Mouse (Mus musculus): ENCODE measurements at regions not wholly inside any gene's neighbourhood (a gene's known extent, or its start where the extent isn't known, plus 50 kb on each side); places are given as distances from the start of the nearest gene placed in this dataset.

DNA sequence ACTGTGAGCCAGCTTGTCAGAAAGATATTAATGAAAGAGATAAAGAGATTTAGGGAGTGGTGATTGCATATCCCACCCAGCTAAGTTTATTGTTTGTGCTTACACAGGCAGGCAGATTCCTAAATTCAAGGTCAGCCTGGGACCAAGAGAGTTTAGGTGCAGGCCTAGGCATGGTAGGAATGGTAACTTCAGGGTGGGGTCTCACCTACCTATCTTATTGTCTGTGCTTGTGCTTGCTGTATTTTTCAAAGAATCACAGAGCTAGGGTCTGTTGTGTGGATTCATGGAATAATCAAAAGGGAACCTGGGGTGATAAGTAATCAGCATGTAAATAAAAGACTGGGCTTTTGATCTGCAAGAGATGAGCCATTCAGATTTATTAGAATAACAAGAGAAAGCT lies 642.4 kb downstream of the Pkhd1 start:
- H3K27me3 ChIP-seq = peaks cover 5% of the 10 kb centered on the region; the same call in 1 of the 2 replicates
- no peaks in the 10 kb centered on the region for H3K9me3 ChIP-seq
- no peaks in the 10 kb centered on the region for H3K36me3 ChIP-seq
- no peak overlapping the region for H3K27ac ChIP-seq (replicated peaks)
- ATAC-seq (ENCODE audit: low read depth) = no peak
- H3K9ac ChIP-seq = no peak overlapping the region
- H3K4me2 ChIP-seq = no peak overlapping the region
- no peak overlapping the region for H3K4me3 ChIP-seq
- peaks cover 9% of the 10 kb centered on the region for H3K4me1 ChIP-seq (replicated peaks)

DNA sequence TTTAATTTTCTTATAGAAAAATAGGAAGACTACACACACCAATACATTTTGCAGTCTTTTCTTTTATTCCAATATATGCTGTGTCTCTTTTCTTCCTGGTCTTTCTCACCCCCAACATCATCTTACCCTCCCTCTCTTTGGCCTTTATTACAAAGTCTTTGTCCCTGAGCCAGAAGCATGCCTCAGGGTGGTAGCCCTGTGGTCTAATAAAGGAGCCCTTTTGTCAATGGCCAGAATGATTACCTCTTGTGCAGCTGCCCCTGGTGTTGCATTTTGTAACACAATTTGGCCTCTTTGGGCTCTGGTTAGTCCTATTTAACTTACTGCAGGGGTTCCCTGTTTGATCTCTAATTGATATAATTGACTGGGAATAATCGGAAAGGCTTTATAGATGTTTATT lies 636.7 kb downstream of the Pkhd1 start:
- Histone ChIP-seq H3K4me3 (no peak overlapping the region), H3K4me2 (no peak overlapping the region), H3K9me3 (no peaks in the 10 kb centered on the region), H3K9ac (no peak overlapping the region), H3K27ac (replicated peaks) (no peak overlapping the region), H3K36me3 (no peaks in the 10 kb centered on the region), H3K27me3 (no peaks in the 10 kb centered on the region; the same call in 1 of the 2 replicates), H3K4me1 (replicated peaks) (peaks cover 19% of the 10 kb centered on the region)
- 26% methylated on average over 1 of the region's 1 CpGs for WGBS
- ATAC-seq (ENCODE audit: low read depth) = no peak

GRCm38 (mm10) chr1:19982791-19983190 lies 635.1 kb downstream of the Pkhd1 start:
- no peaks in the 10 kb centered on the region; the same call in 1 of the 2 replicates for H3K27me3 ChIP-seq
- H3K4me2 ChIP-seq = no peak overlapping the region
- H3K4me3 ChIP-seq = no peak overlapping the region
- no peak overlapping the region for H3K9ac ChIP-seq
- H3K27ac ChIP-seq (replicated peaks) = no peak overlapping the region
- no peaks in the 10 kb centered on the region for H3K36me3 ChIP-seq
- WGBS = 42% methylated on average over 3 of the region's 3 CpGs
- H3K9me3 ChIP-seq = no peaks in the 10 kb centered on the region
- no peak for ATAC-seq (ENCODE audit: low read depth)
- peaks cover 19% of the 10 kb centered on the region for H3K4me1 ChIP-seq (replicated peaks)

DNA sequence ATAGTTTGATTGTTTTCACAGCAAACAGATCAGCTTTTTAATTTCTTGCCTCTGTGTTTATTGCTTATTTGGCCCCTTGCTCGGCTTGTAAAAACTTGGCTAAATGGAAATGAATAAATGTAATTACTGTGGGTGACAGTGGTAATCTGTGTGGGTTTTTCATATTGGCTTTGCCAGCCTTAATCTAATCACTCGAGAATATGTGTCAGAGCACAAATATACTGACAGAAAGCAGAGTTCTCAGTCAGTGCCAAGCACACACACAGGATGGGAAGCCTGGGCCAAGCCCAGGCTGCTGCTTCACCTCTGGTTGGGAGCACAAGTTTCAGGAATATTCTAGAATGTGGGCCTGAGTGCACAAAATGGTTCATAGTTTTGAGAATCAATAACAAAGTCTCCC lies 634.4 kb downstream of the Pkhd1 start:
- H3K4me3 ChIP-seq = no peak overlapping the region
- 23% methylated on average over 2 of the region's 2 CpGs for WGBS
- H3K36me3 ChIP-seq = no peaks in the 10 kb centered on the region
- no peak overlapping the region for H3K27ac ChIP-seq (replicated peaks)
- no peak overlapping the region for H3K9ac ChIP-seq
- no peak overlapping the region for H3K4me2 ChIP-seq
- no peaks in the 10 kb centered on the region; the same call in 1 of the 2 replicates for H3K27me3 ChIP-seq
- peaks cover 19% of the 10 kb centered on the region for H3K4me1 ChIP-seq (replicated peaks)
- ATAC-seq (ENCODE audit: low read depth) = no peak
- H3K9me3 ChIP-seq = no peaks in the 10 kb centered on the region

DNA sequence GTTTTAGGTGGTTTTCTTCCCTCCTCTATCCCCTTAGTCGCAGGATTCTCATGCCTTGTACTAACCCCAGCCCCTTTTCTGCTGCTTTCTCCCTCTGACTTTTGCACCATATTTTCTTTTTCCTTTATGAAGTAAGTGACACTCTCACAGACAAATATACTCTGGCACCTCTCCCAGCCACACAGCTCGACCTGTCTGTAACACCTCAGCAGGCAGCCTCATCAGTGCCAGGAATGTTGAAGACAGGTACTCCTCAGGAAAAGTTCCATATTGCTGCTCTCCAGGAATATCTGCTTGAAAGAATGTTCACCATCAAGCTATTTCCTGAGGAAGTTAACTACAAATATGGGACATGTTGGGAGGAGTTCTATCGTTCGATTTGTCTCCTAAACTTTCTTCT lies 627.9 kb downstream of the Pkhd1 start:
- H3K9ac ChIP-seq = no peak overlapping the region
- no peaks in the 10 kb centered on the region for H3K9me3 ChIP-seq
- no peaks in the 10 kb centered on the region for H3K36me3 ChIP-seq
- no peaks in the 10 kb centered on the region for H3K4me1 ChIP-seq (replicated peaks)
- no peak overlapping the region for H3K27ac ChIP-seq (replicated peaks)
- H3K27me3 ChIP-seq = no peaks in the 10 kb centered on the region
- no peak overlapping the region for H3K4me3 ChIP-seq
- 85% methylated on average over 4 of the region's 4 CpGs for WGBS
- no peak overlapping the region for H3K4me2 ChIP-seq
- ATAC-seq (ENCODE audit: low read depth) = no peak
